Mouse (Mus musculus) megakaryocyte, embryonic 14.5 days (primary cell): ENCODE data around the gene Prrc2a.

Experiments used
- FLI1 ChIP-seq: IDR thresholded peaks from 2 replicates; pipeline ENCODE4 v1.6.1; 2012; ENCODE audit warnings: low read length, inconsistent platforms, mixed read lengths
- GATA1 ChIP-seq: IDR thresholded peaks from 3 replicates; pipeline ENCODE4 v1.6.1; 2012; ENCODE audit warnings: mixed read lengths, low read length, inconsistent platforms, borderline replicate concordance

DNA sequence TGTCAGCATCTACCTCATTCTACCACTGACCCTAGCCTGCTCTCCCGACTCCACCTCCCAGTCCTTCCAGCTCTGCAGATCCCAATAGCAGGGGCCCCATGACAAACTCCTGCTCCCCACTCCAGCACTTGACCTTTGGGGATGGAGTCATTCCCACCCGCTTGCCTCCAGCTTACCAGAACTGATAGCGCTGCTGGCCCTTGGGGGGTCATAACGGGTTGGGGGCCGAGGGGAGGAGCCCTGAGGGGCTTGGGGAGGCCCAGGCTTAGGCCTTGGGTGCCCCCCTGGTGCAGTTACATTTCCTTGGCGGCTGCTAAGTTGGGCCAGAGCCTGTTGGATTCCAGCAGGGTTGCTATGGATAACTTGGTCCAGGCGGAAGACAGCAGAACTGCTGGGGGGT is 10.1 kb downstream of the Prrc2a start:
- TF ChIP-seq FLI1 (no peak), GATA1 (no peak)
